Mouse (Mus musculus) frontal cortex, postnatal 10 days (tissue): ENCODE measurements around the gene Lsm10.

Experiments used
- DNase-seq, 2 experiments: peaks; one replicate each; pipeline ENCODE4 v3.0.0; 2022; ENCODE audit warnings: low spot score in 2 of 2, mixed read lengths in 1 of 2

The Lsm10 gene

DNA sequence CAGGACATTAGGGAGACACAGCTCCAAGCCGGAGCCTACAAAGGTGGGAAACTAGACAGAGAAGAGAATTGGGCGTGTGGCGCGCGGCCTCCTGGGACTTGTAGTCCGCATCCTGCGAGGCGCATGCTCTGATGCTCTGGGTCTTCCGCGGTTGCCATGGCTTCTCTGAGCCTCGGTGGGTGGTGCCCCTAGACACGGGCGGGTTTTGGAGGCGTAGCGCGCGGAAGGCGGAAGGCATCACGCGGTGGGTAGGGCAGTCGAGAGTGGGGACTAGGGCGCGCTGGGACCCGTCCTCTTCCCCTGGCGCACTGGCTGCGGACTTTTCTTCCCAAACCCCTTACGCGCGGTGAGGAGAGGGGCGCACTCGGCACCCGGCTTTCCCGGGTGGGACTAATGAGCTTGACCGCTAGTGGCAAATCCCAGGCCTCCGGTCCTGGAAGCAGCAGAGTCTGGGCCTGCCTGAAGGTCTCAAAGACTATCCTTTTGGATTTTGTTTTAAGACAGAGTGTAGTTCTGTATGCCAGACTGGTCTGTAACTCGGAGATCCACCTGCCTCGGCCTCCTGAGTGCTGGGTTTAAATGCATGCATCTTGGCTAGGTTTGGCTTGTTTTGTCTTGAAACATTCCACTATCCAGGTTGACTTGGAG is at the start of gene Lsm10:
TSS of gene Lsm10 (plus strand) at position 160 of the 648 bp plus-strand sequence.
- peak; percentile 92 to 95 for DNase-seq

DNA sequence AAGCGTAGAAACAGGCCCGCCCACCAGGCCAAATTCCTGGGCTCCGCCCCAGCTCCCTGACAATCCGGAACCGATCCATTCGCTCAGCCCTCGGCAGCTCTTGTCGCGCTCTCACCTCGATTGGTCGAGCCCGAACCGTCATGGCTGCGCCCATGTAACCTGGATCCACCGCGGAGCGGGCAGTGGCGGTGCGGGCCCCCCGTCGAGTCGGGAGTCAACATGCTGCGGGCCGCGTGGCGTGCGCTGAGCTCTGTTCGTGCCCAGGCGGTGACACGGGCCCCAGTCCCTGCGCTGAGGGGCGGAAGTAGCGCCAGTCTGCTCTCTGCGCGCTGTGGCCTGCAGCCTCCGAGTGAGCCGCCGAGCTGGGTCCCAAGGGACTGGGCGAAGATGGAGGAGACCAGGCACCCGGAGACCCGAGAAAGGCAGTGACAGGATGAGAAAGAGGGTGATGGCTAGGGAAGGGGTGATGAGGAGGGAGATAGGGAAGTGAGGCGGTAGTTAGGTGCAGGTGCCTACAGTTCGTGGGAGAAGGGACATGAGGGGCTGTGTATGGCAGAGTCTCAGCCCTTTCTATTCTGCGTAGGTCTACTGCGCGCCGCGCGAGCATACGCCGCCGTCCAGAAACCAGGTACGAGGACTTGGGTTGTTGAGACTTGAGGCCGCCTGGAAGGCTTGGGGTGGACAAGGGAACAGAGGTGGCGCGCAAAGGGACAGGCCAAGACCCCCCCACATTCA is 49.4 kb upstream of the Lsm10 start, which contains the start of gene Mrps15:
TSS of gene Mrps15 (plus strand) at position 75 of the 735 bp plus-strand sequence.
- DNase-seq = peak; percentile 77 to 81

DNA sequence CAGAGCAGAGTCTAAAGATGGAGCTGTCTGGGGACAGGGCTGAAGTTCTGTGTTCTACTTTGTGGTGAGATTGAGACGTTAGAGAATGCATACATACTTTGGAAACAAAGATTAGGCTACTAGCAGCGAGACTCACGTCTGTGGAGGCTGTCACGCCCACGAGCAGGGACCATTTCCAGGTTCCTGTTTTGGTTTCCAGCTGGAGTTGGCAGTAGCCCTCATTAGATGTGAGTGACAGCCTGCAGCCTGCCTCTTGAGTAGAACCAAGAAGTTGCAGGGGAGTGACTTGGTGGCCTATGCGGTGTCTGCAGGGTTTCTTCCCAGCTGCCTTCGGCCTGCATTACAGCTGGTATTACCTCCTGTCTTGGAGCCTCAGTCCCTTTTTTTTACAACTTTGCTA is 44.8 kb upstream of the Lsm10 start:
- DNase-seq = peak; percentile 16 to 40

DNA sequence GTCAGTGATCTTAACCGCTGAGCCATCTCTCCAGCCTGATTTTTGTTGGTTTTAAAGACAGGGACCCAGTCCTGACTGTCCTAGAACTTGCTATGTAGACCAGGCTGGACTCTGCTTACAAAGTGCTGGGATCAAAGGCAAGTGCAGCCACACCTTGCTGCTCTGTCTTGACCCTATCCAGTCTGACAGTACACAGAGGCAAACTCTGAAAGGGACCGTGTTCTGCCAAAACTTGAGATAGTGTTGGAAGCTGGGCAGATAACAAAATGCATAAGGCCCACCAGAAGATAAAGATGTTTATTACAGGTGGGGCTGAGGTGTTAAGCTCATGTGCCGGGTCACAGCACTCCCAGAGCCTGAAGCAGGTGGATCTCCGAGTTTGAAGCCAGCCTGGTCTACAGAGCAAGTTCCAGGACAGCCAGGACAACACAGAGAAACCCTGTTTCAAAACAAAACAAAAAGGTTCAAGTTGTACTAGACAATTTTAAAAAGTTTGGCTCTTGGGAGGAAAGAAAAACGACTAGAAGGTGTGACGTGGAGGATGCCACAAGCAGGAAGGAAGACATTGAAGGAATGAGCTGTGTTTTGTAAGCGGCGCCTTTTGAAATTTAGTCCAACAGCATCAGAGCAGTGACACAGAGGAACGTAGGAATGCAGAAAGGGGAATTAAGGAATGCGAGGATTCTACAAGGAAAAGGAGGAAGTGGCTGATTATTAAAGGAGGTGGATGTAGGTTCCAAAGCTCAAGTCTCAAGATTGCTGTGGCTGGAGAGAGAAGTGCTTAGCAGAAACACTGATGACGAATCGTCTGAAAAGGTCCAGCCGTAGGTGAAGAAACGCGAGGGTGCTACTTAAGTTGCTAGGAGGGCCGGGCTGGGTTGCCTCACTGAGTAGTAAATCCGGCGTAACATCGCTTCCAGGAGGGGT is 39.0 kb upstream of the Lsm10 start:
- DNase-seq = no peak

DNA sequence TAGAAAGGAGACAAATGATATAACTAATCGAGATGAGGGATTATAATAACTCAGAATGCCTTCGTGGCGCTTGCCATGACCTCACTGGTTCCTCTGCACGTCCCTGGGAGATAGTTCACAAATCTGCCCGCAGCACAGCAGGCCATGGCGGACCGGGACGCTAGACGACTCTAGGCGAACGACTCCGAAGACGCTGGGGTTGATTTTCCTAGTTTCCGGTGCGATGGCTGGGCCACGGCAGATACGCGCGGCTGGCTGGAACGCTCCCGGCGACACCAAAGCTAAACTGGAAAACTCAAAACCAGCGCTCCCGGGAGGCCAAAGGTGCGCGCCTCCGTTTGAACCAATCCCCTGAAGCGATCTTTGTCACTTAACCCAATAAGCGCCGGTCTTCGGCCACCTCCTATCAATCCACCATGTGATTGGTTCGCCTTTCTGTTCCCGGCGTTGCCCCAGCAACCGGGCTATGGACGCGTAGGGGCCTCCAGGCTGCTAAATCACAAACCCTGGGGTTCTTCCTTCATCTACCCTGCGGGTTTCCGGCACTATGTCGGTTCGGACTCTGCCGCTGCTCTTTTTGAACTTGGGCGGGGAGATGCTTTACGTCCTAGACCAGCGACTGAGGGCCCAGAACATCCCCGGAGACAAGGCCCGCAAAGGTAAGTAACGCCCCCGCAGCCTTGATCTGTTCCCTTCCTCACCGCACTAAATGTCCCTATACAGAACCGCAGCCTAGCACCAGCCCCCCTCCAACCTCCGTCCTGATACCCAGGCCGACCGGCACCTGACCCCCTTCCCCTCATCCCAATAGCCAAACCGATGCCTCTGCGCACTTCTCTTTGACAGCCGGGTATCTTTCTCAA is 38.1 kb upstream of the Lsm10 start, which contains the start of gene Oscp1:
TSS of gene Oscp1 (plus strand) at position 432 of the 863 bp plus-strand sequence.
- peak; percentile 91 to 92 for DNase-seq

DNA sequence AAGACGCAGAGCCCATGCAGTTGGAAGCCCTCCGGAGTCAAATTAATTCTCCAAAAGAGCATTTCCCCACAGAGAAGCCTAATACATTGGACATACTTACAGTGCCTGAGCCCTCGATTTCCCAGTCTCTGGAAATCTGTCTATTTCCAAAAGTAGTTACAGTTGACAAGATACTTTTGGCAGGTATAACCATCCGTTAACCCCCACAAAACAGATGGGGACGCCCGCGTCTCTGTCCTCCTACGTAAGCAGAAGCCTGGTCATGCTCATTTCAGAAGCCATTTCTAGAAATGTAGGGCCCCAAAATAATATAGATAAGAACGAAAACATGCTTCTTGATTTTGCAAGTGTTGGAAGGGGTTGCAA is 37.4 kb upstream of the Lsm10 start:
- DNase-seq = peak; percentile 47

DNA sequence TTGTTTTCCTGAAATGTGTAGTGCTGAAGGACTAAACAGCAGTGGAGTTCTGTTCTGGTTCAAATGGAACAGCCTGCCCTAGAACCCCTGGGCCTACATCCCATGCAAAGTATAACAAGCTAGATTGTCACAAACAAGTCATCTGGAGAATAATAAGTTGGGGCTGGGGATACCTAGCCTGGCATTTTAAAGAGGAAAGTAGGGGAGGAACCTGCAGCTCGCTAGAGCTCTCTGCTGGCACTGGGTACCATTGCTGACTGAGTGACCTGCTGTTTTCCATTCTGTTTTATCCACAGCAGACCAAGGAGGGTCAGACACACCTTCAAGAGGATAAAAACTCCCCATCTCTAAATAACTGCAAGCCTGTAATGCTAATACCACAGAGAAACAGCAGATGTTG is 33.6 kb upstream of the Lsm10 start:
- no peak for DNase-seq

DNA sequence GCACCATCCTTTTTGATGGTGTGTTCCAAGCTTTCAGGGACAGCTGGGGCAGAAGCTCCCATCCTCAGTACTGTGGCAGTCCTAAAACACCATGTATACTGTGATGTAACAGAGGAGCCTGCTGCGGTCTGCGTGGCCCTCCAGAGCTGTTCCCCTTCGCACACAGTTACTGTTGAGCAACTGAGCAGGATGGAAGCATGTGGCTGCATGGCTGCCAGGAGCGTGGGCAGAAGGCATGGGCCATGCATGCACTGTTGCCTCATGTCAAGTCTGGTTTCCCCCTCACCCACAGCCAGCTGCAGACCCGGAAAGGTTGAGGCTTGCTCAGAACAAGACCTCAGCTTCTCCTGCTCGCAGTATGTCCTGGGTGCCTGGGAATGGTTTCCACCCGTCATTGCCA is 31.2 kb upstream of the Lsm10 start:
- peak; percentile 22 to 44 for DNase-seq

DNA sequence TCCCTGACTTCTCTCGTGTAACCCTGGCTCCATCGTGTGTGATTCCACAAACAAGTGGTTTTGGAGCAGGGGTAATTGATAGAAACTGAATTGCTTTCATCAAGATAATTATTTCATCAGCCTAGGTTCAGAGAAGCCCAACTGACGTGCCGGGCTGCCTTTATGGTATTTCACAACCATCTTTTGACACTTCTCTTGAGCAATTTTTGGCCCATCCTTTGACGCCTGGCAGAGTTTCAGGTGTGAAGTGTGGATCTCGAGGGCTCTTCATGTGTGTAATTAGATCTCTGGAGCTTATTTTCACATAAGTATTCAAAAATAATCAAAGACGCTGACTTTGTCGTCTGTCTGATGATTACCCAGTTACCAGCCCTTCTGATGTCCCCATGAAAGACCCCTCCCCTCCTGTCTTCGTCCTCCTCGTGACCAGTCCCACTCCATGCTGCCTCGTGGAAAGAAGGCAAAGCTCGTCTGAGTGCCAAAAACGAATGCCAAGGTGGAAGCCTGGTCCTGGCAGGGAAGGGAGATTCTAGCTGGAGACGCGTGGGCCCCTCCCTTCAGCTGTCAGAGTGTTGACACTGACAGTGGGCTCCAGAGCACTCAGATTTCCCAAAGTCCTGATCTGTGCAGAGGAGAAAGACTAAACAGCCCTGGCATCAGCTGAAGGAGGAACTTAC is 28.9 kb upstream of the Lsm10 start:
- no peak for DNase-seq

DNA sequence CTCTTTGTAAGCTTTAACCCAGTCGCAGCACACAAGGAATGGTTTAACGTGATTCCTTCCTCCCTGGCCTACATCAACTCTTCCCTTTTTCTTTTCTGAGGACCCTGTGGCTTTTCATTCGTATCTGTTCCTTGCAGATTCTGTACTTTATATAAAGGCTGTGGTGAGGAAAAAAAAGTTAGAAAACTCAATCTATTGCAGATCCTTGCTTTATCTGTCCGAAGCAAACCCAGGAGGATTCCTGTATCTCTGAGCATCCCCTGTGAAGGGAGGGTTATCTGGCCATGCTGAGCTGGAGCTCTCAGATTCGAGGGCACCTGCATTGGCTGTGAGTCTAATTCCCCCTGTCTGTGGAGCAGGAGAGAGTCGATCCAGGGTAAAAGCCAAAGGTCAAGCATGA is 27.6 kb upstream of the Lsm10 start:
- DNase-seq = no peak

DNA sequence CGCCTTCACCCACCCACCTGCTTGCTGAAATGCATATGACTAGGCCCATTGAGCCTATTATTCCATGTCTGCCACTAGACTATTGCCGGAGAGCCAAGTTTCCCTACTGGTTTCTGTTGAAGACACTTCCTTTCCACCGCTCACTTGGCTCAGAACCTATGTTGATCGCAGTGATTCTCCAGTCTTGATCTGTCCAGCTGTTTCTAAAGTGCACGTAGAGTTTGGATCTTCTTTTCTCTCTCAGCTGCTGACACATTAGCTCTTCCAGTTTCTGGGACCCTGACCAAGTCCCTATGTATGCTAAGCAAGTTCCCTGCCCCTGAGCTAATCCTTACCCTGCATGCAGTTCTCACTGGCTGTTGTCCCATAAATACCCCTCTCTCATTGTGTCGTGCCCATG is 18.6 kb upstream of the Lsm10 start:
- DNase-seq = no peak

DNA sequence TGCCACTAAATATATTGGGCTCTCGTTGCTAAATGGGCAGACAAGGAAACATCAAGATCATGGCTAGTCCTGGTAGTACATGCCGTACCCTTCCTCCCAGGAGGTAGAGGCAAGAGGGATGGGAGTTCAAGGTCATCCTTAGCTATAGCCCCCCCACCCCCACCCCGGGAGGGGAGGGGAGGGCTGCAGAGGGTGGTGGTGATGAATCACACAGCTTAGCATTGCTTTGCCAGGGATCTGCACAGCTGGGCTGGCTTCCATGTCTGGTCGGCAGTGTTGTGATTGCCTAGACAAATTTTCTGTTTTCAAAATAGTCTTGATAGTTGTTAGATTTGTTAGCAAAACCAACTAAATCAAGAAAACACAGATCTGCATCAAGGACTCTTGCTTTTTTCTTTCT is 17.2 kb upstream of the Lsm10 start:
- DNase-seq = no peak

DNA sequence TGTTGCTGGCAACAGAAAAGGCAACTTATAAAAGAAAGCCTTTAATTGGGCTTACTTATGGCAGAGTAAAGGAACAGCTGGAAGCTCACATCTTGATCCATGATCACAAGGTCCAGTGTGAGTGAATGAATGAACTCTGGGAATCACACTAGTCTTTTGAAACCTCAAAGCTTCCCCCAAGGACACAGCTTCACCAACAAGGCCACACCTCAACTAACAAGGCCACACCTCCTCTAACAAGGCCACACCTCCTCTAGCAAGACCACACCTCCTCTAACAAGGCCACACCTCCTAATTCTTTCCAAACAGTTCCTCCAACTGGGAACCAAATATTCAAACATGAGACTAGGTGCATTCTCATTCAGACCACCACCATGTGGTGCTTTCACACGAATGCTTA is 14.8 kb upstream of the Lsm10 start:
- DNase-seq = no peak

DNA sequence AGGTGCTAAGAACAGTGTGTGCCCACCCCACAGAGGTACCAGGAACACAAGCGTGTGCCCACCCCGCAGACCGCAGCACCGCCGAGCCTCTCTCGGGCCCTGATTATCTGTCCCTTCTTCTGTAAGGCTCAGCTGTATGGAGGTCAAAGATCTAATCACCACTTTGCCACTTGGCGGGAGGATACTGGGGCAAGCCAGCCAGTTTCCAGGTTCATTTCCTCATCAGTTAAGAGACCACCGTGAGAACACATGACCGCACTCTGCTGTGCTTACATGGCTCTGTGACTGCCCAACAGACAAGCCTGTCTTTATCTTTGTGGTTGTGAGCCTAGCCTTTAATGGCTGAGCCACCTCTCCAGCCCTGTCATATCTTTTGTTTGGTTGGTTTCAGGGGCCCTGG is 13.4 kb upstream of the Lsm10 start:
- no peak for DNase-seq

DNA sequence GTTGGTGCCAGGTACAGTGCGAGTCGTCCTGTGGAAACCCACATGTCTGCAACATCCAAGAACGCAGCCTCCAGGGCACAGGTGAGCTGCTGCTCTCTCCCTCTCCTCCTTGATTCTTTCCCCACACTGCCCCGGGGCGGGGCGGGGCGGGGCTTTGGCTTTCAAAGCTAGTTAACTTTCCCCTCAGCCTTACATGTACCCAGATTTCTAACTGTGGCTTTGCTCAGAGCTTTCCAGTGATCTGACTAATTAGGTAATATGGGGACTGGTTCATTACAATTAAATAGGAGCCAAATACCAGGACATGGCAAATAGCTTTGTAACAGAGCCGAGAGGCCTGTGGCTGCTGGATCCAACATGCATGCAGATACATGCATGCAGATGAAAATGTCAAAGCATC is 12.0 kb upstream of the Lsm10 start:
- no peak for DNase-seq

DNA sequence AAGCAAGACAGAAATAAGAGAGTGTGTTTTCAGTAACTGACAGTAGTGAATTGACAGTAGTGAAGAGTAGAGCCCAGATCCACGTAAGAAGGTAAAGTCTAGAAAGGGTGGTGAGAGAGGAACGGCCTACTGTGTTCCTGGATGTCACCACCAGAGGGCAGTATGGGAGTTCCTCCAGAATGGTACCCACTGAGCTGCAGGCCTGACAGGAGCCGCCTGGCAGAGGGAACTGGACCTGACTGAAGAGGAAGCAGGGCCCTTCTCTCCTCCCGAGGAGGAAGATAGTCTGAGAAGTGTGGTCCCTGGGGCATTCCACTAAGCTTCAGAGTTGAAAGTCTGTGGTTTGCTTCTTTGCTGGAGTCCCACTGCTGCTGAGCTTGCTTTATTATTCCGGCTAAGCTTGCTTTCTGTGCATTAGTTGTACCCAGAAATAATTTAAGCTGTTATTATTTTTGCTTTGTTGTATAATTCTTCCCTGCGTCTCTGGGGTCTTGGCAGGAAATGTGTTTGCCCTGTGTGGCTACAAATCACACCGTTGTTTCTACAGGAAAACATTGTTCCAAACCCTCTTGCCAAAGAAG is 10.3 kb upstream of the Lsm10 start:
- DNase-seq = peak; percentile 45 to 72

DNA sequence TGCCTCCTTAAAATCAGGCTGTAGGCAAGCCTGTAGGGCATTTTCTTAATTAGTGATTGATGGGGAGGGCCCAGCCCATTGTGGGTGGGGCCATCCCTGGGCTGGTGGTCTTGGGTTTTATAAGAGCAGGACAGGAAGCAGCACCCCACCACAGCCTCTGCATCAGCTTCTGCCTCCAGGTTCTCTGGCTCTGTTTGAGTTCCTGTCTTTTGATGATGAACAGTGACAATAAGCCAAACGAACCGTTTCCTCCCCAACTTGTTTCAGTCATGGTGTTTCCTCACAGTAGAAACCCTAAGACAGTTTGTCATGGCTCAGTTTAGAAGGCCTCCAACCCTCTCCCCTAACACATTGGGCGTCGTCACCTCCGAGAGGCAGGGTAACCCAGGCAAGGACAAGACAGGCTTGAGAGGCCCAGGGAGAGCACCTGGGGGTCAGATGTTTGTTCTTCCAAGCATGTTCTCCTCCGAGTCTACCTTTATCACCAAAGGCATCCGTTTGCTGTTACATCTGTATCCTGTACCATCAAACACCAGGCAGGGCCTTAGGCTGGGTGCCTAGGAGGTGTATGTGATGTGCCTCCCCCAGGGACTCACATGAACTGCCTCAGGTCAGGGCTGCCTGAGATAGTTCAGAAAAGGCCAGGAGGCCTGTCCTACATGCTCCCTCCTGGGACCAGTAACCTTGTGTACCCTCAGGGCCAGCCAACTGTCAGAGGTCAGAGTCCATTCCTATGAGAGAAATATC is 6.1 kb upstream of the Lsm10 start:
- no peak for DNase-seq

DNA sequence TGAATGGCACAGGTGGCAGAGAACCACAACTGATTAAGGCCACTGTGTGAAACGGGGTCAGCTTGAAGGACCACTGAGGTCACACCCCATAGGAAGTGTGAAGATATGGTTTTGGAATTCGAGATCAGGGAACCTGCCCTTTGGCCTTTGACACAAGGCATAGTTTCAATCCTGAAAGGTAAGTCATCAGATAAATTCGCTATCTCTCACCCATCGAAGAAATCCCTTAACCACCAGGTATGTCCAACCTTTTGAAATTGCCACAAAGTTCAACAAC is 5.6 kb upstream of the Lsm10 start:
- DNase-seq = no peak

DNA sequence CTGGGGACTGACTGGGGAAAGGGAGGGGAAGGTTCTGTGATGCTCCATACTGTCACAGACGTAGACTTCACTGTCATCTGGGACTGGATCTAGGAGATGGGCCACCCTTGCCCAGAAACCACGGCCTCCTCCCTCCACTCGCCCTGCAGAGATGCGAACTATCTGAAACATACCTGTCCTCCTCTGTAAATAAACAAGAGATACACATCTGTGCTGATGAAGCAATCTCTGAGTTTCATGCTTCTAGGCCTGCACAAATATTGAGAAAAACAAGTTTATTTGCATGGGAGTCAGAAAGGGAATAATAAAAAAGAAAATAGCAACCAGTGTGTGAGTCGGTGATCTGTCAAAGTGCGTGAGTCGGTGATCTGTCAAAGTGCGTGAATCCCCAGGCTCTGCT is 4.5 kb upstream of the Lsm10 start:
- no peak for DNase-seq
